Mouse (Mus musculus) cerebellum, postnatal 25 days (tissue): ENCODE measurements at regions not wholly inside any gene's neighbourhood (a gene's known extent, or its start where the extent isn't known, plus 50 kb on each side); places are given as distances from the start of the nearest gene placed in this dataset.
"Not testable (repeated sequence)": the region's sequence is repeated elsewhere in the genome, so short reads cannot be mapped to it uniquely, and the experiment has no call there.

ENCODE experiments used
- DNase-seq, 2 experiments: peaks; one replicate each; pipeline ENCODE4 v3.0.0; 2021; ENCODE audit warnings: mixed read lengths in 2 of 2

DNA sequence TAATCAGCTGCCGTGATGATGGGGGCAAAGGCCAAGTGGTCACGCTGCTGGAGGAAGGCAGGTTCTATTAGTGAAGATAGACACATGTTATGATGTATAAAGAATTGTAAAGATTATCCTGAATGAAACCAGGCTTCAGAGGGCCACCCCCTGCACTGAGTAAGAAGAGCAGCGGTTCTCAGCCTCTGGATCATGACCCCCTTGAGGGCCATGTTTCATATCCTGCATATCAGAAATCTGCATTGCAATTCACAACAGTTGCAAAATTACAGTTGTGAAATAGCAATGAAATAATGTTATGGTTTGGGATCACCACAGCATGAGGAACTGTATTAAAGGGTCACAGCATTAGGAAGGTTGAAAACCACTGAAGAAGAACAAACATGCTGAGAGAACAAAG lies 162.5 kb upstream of the Zranb2 start:
- no peak for DNase-seq

DNA sequence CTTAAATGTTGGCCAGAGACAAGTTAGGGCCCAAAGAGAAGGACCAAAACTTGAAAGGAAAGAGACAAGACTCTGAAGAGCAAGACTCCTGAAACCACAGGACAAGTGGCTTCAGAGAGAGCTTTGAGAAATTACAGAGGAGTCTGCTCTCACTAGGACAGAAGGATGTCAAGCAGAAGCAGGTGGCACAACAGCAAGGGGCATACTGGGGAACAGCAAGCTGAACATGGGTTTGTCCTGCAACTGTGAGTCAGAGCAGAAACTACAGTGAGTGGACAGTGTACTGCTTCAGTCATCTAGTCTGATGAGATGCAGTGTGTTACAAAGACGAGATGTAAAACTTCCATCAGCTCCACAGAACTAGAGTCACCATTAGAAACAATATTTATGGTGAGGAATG lies 160.6 kb upstream of the Zranb2 start:
- peak; percentile 25 to 48 for DNase-seq

GRCm38 (mm10) chr3:157374178-157374577 lies 159.8 kb upstream of the Zranb2 start:
- no peak for DNase-seq

GRCm38 (mm10) chr3:157377531-157377930 lies 156.4 kb upstream of the Zranb2 start:
- DNase-seq = no peak

DNA sequence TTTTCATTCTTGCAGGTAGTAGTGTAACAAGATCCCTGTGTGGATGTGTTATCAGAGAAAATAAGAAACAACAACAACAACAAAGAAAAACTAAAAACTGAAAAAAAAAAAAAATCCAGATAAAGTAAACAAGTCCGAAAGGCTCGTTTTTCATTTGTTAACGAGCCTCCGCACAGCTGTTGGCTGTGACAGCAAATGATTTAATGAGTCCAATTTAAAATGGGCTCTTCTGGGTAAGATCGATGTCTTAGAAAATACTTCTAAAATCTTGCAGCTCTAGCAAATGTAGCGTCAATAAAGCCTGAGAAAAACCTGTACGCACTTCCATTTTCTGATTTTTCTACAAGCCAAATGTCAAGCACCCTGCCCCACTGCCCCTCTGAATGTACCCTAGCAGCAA lies 155.8 kb upstream of the Zranb2 start:
- DNase-seq = no peak

DNA sequence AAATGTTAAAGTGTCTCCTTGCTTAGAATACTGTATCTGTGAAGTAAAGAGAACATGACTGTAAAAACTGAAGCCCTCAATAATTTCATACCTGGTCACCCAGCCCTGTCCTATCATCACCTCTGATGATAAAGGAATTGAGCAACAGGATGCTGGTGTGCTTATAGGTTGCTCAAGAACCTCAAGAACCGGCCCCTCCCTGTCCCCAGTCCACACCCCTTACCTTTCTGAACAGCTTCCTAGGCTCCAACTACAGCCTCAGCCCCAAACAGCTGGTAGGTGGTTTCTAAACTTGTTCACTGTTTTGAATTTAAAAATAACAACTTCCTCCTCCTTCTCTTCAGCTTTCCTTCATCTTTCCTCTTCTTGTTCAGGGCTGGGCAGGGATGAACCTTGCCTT lies 142.1 kb upstream of the Zranb2 start:
- DNase-seq = no peak

DNA sequence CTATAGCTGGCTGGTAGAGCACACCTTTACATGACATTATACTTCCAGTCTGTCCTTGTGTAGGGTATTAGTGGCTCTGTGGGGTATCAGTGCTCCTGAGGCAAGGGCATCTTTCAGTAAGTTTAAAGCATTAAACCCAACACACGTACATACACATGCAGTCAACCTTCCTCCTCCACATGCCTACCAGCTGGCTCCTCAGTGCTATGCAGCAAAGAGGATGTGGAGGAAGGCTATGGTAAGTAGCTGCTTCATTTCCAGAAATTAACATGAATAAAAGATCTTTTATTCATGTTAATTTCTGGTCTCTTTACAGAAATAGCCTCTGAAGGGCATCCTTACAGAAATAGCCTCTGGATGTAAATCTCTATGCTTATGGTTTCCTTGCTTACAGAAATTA lies 140.1 kb upstream of the Zranb2 start:
- DNase-seq = no peak

GRCm38 (mm10) chr3:157399909-157400308 lies 134.1 kb upstream of the Zranb2 start:
- no peak for DNase-seq

- no peak for DNase-seq
Measured at GRCm38 (mm10) chr3:157404054-157404453, 129.9 kb upstream of the Zranb2 start.

DNA sequence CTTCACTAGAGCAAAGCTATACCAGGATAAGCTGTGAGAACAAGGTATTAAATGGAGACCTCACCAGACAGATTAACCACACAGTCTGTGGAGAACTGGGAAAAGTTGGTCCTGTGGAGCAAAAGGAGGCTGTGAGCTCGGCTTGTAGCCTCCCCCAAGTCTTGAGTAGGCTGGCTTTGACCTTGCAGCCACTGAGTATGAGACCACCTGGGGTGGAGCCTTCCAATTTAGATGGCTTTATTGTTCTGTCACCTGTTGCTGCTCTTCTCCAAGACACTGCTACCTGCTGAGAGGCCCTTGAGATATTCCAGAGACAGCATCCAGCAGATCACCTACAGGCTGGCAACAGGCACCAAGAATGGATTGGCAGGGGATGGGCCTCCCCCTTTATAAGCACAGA lies 110.5 kb upstream of the Zranb2 start:
- not testable (repeated sequence) for DNase-seq

DNA sequence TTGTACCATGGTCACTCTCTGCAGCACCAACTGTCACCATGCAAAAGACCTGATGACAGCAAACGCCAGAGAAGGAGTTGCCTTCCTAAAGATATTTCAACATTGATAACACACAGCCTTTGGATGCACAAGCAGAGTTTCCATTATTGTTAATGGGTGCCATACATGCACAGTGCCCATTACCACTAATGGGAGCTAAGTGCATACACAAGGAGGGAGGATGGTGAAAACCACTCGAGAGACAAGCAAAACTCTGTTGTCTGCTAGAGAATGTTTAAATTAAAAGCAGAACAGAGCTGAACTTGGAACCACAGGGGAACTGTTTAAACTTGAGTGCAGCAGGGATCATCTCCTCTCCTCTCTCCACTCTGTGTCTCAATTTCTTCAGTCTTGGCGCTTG lies 107.2 kb upstream of the Zranb2 start:
- no peak for DNase-seq

GRCm38 (mm10) chr3:157449794-157450193 lies 84.2 kb upstream of the Zranb2 start:
- peak; percentile 32 to 63 for DNase-seq

DNA sequence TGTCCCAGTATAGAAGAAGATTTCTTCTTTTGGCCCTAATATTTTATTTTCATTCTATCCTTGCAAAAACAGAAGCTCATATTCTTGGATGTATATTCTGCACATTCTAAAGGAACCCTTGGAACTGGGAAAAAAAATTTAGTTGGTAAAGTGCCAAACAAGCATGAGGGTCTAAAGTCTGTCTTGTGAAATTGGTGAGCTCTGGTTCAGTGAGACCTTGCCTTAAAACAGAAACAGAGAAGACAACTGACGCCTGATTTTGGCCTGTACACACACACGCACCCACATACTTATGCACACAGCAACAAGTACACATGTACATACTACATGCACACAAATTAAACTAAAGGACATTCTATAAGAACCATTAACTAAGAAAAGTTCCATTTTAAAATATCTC lies 62.4 kb upstream of the Zranb2 start:
- DNase-seq = no peak

- DNase-seq = no peak
Measured at GRCm38 (mm10) chr3:157472674-157473073, 61.3 kb upstream of the Zranb2 start.

GRCm38 (mm10) chr3:157477731-157478130 lies 56.2 kb upstream of the Zranb2 start:
- no peak for DNase-seq
